Mouse (Mus musculus) left cerebral cortex, postnatal 25 days (tissue): ENCODE results near the gene Mpzl1. TPM values are rescaled to one million over a fixed set of nuclear protein-coding genes. Genes with fewer than 3 reads are reported as not detected.
A peak's percentile ranks its signal among the peaks of the same experiment; 100 is the strongest.

Experiments
- DNase-seq, 2 experiments: peaks; one replicate each; pipeline ENCODE4 v3.0.0; 2022; ENCODE audit warnings: low spot score in 2 of 2, mixed read lengths in 1 of 2
- intact Hi-C: fragments of 180-260 bp; cut with DNase I; formaldehyde crosslinking; loops from one replicate; pipeline ENCODE4 v1.15.1; 2025
- total RNA-seq, 2 experiments: library from RNA; stranded (reverse); gene quantifications; 2 replicates each; pipeline ENCODE4 v1.2.3; 2021

Mpzl1 gene
- total RNA-seq, 2 experiments from 2014 or later: 34.2 to 36.6 TPM

DNA sequence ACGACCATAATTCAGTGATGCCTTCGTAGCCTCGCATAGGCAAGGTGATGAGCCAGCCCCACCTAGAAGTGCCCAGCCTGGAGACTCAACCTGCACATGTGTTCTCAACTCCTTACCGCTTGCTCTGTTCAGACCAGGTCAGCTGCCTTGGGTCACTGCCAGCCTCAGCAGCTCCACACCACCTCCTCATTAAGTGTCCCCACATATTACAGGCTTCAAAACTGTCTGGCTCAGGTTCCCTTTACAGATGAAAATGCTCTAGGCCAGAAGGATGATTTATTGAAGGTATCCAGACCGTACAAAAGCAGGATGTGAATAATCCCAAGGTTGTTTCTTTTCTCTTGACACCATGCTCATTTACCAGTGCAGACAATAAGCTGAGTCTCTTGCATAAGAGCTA lies 8.4 kb downstream of the Mpzl1 start:
- DNase-seq: no peak
- intact Hi-C loops: no loop called here

DNA sequence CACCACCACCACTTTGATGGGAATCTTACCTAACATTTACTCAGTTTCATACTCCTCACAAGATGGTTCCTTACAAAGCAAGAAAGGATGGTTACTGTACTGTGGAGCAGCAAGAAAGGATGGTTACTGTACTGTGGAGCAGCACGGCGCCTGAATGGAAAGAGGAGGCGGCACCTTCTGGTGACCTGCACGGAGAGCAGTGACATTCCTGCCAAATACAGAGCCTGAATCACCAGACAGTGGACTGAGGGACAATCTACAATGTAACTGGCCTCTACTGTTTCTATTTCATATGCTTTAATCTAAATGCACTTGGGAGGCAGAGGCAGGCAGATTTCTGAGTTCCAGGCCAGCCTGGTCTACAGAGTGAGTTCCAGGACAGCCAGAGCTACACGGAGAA lies 9.3 kb downstream of the Mpzl1 start:
- no peak for DNase-seq
- intact Hi-C loops: no loop called here

DNA sequence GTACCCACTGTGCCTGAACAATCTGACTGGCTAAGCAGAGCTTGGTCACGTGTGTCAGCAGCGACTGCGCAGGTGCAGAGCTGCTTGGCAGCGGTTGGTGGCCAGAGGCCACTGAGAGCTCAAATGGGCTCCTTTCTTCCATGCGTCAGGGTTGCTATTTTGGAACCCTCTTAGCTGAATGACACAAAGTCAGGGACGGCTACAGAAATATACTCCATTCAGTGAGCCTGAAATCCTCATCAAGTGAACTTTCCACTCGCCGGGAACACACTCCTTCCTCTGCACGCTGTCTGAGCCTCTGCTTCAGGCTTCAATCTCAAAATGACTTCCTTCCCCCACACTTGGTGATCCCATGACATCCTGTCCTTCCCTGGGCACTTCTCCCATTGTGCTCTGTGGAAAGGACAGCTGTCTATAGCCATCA lies 16.1 kb downstream of the Mpzl1 start:
- peak; percentile 34 to 55 for DNase-seq
- intact Hi-C loops: no loop called here

DNA sequence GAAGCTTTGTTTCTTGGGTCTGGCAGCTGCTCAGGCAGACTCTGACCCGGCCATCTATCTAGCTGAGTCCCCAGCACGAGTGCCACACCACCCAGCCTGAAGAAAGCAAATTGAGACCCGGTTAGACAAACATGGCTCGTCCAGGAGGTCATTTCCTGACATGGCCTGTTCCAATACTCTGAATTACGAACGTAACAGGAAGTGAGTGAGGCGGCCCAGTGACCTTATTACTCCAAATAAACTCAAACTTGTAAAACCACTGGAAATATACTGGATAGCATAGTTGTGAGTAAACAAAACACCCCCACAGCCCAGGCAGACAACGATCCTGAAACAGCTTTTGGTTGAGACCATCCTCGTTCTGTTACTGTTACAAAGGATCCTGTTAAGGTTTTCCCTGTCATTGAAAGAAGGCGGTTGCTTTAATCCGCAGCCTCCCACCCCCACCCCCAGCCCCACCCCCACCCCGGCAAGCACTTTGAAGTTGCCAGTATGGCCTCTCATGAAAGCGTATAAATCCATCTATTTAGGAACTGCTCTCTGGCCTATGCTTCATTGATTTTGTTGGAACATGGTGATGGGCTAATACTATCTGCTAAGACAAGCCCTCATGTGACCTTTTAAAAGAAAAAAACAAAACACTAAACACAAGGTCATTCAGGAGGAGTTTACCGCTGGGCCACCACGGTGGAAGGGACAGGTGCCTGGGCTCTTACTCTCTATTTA lies 17.0 kb downstream of the Mpzl1 start:
- no peak for DNase-seq
- intact Hi-C loops: no loop called here

DNA sequence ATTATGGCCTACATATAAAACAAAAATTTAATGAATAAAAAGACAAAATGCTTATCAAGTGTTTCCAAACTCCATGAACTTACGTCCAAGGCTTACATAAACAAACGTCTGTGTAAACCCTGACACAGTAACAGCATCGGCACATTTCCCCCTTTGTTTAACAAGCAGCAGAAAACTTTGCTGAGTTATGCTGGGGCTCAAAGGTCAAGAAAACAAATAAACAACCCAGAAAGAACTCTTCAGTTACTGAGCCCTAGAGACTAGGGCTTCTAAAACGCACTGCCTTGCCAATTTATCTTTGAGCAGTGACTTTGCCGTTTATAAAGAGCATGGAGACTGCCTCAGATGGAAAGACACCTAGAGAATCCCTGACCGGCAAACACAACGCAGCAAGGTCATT lies 17.7 kb downstream of the Mpzl1 start:
- no peak for DNase-seq
- intact Hi-C loops: no loop called here

DNA sequence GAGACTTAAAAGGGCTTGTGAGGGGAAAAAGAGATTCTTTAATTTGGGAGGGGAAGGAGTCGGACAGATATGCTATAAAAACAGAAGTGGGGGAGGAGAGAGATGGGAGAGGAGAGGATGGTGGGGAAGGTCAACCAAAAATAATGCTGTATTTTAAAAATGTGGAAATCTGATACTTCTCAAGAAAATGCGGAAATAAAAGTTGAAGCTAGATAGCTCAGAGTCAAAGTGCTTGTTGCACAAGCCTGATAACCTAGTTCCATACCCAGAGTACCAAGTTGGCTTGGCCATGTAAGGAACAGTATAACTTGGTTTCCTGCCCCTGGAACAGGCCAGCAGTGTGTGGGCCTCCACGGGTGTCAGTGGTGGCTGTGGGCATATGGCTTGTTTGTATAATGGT lies 19.5 kb downstream of the Mpzl1 start:
- intact Hi-C loops: no loop called here
- DNase-seq: no peak

DNA sequence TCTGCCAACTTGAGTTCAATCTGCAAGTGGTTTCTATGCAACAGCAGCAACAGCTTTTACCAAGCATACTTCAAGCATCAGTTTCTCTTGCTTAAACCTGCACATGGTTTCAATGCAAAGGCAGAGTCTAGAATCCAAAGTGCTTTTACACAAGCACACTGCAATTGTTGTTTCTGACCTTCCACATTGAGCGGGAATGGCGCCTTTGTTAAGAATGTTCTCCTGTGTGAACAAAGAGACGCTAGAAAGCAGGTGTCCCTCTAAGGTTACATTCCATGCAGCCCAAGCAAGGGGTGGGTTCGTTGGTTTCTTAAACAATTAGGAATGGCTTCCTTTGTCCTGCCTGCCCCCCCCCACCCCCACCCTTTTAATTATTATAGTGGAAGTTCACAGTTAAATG lies 20.4 kb downstream of the Mpzl1 start:
- intact Hi-C loops: no loop called here
- DNase-seq: no peak

DNA sequence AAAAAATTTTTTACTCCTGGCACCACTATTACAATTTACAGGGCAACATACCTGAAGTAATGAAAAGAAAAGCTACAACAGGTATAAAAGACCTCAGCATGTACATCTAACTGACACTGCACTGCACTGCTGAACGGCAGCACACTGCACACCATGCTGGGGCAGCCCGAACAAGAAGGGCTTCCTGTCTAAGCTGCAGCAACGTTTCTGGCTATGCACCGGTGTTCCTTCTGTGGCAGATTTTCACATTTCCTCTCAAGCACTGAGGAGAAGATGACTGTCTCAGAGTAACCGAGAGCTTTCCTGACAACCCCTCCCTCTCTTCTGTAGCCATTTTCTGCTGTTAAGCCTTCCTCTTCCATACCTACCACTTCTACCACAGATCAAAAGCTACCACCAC lies 21.6 kb downstream of the Mpzl1 start:
- intact Hi-C loops: no loop called here
- no peak for DNase-seq

DNA sequence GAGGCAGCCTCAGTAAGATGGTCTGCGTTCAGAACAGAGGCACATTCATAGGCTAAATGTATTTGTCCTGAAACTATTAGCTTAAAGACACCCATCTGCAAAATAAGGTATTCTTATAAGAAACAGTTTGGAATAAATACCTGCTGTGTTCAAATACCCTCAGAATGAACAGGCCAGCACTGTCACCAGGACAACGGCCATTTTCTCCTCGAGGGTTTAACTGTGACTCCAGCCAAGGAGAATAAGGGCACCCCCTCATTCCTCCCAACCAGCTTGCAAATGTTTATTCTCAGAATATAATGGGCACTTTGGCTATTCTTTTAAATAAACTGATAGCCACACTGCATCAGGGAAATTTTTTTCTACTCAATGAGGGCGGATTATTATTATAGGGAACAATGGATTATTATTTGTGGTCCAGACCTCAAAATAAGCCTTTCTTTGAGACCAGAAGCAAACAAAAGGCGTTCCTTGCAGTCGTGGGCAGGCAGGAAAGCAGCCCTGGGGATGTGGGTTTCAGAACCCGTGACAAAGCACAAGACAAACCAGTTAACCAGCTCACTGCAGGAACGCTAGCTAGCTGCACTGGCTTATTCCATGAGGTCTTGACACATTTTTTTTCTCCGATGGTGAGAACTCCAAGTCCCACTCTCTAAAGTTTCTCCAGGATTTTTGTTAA lies 23.9 kb downstream of the Mpzl1 start:
- intact Hi-C loops: no loop called here
- DNase-seq: peak in 1 of 2 experiments; percentile 41

DNA sequence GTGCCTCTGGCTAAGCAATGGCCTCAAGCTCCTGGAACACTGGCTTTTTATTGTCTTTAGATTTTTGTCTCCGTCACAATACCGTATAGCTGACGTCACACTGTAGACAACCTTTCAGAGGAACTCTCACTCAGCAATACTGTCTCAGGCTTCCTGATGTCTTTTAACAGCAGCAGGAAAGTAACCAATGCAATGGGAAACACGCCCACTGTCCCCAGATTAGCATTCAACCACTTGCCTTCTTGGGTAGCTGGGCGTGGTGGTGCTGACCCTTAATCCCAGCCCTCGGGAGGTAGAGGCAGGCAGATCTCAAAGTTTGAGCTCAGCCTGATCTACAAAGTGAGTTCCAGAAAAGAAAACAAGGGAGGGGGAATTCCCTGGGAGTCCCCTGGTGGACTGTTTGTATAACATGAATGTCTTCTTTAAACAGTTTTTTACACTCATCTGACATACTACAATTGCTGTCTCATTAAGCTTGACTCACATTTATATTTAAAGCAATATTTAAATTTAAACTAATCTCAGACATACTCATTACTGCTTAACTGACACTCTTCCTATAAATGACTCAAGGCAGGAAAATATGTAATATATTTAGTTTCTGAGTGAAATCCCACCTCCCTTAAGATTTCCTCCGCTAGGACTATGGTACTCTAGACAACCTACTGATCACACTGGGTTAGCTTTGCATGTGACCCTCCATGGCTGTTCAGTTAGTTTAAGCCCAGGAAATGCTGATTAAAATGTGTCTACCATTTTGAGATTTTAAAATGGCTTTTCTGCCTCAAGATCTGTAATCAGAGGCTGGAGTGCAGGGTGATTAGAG lies 24.6 kb downstream of the Mpzl1 start:
- intact Hi-C loops: no loop called here
- no peak for DNase-seq

DNA sequence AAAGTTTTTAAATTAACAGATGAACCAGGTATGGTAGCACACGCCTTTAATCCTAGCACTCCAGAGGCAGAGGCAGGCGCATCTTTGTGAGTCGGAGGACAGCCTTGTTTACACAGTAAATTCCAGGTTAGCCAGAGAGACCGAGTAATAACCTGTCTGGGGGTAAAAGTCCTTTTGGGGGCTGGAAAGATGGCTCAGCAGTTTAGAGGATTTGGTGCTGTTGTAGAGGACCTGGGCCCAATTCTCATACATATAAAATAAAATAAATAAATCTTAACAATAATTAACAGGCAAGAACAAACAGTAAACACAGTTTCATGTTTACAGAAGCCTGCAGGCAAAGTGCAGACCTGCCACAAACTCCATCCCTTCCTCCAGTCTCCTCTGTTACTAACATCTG lies 25.4 kb downstream of the Mpzl1 start:
- intact Hi-C loops: no loop called here
- no peak for DNase-seq

DNA sequence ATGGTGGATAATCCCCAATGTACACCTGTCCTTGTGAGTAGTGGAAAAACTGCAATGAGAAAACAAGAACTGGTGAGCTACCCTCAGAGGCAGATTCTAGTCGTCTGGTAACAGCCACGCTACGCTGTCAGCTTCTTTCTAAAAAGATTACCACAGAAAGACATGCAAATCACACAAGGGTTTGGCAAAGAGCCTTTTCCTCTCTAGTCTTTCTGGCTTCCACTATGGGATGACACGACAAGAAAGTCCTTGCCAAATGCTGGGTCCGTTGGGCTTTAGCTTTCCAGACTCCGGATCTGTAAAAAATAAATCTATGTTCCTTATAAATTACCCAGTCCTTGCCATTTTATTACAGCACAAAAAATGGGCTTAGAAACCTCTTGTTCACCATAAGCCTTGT lies 28.6 kb downstream of the Mpzl1 start:
- intact Hi-C loops: no loop called here
- peak in 1 of 2 experiments; percentile 66 for DNase-seq

DNA sequence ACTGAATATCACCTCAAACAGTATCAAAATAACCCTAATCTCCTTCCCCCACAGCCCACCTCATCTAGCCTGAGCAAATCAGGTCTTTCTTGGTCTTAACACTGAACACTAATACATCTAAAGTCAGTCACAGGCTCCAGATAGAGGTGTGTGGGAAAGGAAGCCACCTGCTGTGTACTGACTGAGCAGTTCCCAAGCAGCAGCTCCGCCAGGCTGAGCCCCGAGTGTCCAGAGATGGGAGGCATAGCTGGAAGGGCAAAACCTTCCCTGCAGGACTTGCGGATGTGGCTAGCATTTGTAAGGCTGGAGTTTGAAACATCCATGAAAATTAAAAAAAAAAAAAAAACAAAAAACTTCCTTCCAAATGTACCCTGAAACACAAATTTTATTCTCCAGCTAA lies 29.2 kb downstream of the Mpzl1 start:
- DNase-seq: no peak
- intact Hi-C loops: no loop called here

DNA sequence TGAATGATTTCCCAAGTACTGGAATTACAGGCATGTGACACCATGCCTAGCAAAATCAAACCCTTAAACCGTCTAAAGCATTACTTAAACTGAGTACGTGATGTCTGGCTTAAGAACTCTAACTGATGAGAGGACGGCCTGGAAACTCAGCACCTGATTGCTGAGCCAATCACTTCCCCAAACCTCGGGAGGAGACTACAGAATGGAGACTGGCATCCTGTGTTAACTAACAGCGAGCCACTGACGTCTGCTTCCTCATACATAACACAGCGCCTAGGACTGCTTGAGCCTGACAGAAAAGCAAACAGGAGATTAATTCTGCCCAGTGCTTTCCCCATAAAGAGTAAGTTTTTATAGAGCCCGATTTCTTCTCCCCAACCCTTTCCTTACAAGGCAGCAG lies 30.1 kb downstream of the Mpzl1 start:
- DNase-seq: no peak
- intact Hi-C loops: no loop called here

DNA sequence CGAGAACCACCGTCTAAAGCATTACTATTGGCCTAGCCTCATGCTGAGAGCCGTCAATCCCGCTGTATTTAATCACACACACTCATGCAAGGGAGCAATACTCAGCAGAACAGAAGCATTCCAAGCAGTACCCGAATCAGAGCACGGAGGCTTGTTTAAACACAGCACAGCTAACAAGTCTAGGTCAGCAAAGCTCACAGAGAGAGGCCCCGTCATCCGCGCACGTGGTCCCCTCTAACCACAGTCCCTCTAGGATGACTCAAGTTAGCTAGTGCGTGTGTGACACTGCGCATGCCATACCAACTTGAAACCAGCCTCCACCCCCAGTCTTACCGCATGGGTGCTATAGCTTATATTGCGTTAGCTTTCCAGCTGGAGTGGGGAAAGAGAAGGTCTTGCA lies 31.1 kb downstream of the Mpzl1 start:
- intact Hi-C loops: no loop called here
- no peak for DNase-seq

DNA sequence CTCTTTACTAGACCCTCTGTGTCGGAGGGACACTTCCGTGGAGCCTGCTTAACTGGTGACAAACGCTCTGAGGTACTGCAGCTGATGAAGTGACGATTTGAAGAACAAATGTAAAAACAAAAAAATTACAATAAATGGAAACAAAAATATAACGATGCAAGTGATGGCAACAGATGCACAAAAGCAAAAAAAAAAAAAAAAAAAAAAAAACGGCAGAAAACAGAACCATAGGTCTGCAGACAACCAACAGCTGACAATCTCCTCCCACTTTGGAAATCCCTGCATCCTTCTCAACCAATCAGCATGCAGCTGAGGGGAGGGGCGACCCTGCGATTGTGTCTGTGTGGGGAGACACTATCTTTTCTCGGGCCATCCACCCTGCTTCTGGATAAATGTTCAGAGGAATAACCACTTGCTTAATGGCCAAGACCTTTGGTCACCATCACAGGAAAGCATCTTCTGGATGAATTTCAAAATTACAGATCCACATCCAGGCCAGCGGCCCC lies 32.5 kb downstream of the Mpzl1 start:
- intact Hi-C loops: no loop called here

DNA sequence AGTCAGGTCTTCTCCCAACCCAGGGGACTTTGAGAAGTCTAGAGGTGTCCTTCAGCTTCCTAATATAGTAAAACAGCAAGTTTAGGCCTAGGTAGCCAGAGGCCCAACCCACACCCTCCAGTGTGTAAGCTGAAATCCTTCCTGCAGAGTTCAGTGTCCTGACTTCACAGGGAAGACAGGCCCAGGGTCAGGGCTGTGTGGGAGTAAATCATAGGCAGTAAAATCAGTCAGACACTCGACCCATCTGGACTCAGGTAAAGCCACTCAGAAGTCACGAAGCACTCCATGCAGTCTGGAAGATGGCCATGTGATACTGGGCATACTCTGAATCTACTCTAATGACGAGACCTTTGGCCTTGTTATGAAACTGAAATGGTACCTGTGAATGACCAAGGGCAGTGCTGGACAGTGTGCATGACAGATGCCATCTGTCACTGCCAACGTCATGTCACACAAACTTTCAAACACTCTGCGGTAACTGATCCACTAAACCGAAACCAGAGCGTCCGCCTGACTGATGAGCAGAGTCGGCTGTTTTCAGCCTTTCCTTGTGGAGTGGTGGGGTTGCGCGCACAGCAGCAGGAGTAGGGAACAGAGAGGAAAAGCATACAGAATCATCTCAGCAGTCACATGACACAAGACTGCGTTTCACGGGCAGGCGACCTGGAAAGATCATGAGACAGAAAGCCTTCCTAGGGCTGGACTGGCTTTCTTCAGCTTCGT lies 39.5 kb downstream of the Mpzl1 start:
- no peak for DNase-seq
- intact Hi-C loops: no loop called here

More for the DNA sequence above, 32.5 kb downstream of the Mpzl1 start:
- DNase-seq: no peak

DNA sequence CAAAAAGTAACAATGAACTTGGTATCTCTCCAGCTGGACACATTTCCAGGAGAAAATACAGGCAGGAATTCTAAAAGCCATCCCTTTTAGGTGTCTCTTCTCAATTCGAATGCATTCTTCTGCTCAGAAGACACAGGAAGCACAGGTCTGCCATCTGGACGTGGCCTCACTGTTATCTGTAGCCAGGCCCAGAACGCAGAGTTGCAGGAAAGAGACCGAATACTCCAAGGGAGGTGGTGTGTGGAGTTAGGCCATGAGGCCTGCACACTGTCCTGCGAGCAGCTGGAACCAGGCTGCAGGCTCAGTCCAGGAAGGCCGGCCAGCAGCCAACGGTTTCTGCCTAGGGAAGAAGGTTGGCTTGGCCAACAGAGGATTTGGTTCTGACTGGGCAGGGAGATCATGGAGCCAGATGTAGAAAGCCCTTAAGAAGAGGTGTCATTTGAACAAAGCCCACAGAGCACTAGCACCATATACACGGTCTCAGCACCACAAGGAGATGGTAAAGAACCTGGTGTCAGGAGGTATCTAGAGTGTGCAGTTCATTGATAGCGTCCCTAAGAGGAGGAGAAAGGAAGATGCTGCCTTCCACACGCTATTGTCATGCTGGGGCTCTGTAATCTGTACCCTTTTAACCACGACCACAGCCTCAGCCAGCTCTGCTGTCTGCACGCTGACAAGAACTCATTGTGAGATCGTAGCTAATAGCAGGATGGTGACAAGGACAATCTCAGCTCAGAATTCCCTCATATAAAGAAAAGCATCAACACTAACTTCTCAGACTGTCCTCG lies 41.8 kb downstream of the Mpzl1 start:
- no peak for DNase-seq
- intact Hi-C loops: no loop called here

DNA sequence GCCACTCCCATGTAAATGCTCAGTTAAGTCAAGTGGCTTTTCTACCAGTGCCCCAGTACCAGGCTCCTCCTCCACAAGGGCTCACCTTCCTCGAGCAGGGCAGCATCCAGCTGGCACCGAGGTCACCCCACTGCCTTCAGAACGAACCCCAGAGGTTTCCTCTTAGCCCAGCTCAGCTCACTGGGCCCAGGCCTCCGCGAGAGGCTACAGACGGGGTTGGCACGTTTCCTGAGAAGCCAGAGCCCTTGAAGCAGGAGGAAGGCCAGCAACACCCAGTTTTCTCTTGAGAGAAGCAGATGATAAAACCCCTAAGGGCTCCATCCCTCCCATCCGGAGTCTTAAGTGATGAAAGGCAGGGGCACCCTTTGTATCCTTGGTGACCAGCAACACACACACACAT lies 43.6 kb downstream of the Mpzl1 start:
- no peak for DNase-seq
- intact Hi-C loops: no loop called here
